Mouse (Mus musculus) ES-E14 (cell line): ENCODE measurements around the gene Zc3h4.

Experiments used
- HCFC1 ChIP-seq: IDR thresholded peaks from 2 replicates; pipeline ENCODE4 v1.6.1; 2012; ENCODE audit warnings: low read length, inconsistent platforms, borderline replicate concordance; ENCODE audit not compliant: insufficient read depth
- ZC3H11A ChIP-seq: IDR thresholded peaks from 2 replicates; pipeline ENCODE4 v1.6.1; 2012; ENCODE audit warnings: low read depth, mild to moderate bottlenecking, inconsistent platforms, low read length, borderline replicate concordance
- ZNF384 ChIP-seq: IDR thresholded peaks from 2 replicates; pipeline ENCODE4 v1.6.1; 2012; ENCODE audit warnings: low read depth, low read length, inconsistent platforms

- TF ChIP-seq ZC3H11A (no peak), ZNF384 (no peak), HCFC1 (no peak)
These were observed 61.0 kb downstream of the Zc3h4 start for GRCm38 (mm10) chr7:16461705-16462104.
